Mouse (Mus musculus): Measurements from ENCODE around the gene Vmn1r203. TPM values are rescaled to one million over a fixed set of nuclear protein-coding genes. Genes with fewer than 3 reads are reported as not detected.

The Vmn1r203 gene
- 0.18 TPM for polyA plus RNA-seq (2017; shearing (Covaris generic))

GRCm38 (mm10) chr13:22517814-22518213 is at the start of gene Vmn1r203:
Gene Vmn1r203, plus strand, starts transcription at chr13:22518114.

GRCm38 (mm10) chr13:22471623-22472022 is 46.3 kb upstream of the Vmn1r203 start, which contains the start of gene Vmn1r201:
Gene Vmn1r201, plus strand, starts transcription at chr13:22471923.

DNA sequence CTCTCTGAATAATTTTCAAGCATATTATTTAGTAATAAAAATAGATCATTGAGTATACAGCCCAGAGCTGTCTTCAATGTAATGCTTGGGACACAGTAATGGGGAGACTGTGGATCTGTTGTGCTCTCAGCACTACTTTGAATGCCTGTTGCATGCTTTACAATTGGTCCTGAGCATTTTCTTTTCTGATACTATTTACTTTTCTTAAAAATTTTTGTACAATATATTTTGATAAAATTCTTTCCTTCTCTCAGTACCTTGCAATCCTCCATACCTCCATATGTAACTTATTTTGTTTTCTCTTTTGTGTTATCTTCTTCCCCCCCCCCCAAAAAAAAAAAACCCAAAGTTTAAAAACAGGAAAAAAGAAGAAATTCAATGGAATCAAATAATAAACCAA is 12.6 kb upstream of the Vmn1r203 start, which contains the start of gene Vmn1r202:
Gene Vmn1r202 (minus strand): TSS at position 101 of the 400 bp plus-strand sequence.

GRCm38 (mm10) chr13:22552898-22553297 is 35.0 kb downstream of the Vmn1r203 start, which contains the start of gene Vmn1r204:
Gene Vmn1r204, plus strand, starts transcription at chr13:22553198.

Other genes with a start within 250 kb of the Vmn1r203 start
- not detected for gene Vmn1r195, start 247.6 kb upstream of the Vmn1r203 start, polyA plus RNA-seq (2017; shearing (Covaris generic))
- gene Vmn1r196, start 228.2 kb upstream of the Vmn1r203 start, polyA plus RNA-seq (2017; shearing (Covaris generic)): not detected
- 0.06 TPM for gene Vmn1r197, start 193.5 kb upstream of the Vmn1r203 start, polyA plus RNA-seq (2017; shearing (Covaris generic))
- gene Vmn1r198, start 167.8 kb upstream of the Vmn1r203 start, polyA plus RNA-seq (2017; shearing (Covaris generic)): not detected
- not detected for gene Vmn1r199, start 138.3 kb upstream of the Vmn1r203 start, polyA plus RNA-seq (2017; shearing (Covaris generic))
- gene Vmn1r200, start 127.7 kb upstream of the Vmn1r203 start, polyA plus RNA-seq (2017; shearing (Covaris generic)): 0.20 TPM
- not detected for gene Vmn1r201, start 46.2 kb upstream of the Vmn1r203 start, polyA plus RNA-seq (2017; shearing (Covaris generic))
- not detected for gene Vmn1r202, start 12.7 kb upstream of the Vmn1r203 start, polyA plus RNA-seq (2017; shearing (Covaris generic))
- not detected for gene Vmn1r204, start 35.1 kb downstream of the Vmn1r203 start, polyA plus RNA-seq (2017; shearing (Covaris generic))
- gene Vmn1r205, start 74.9 kb downstream of the Vmn1r203 start, polyA plus RNA-seq (2017; shearing (Covaris generic)): not detected
- not detected for gene Vmn1r206, start 106.1 kb downstream of the Vmn1r203 start, polyA plus RNA-seq (2017; shearing (Covaris generic))
- not detected for gene Vmn1r207-ps, start 211.5 kb downstream of the Vmn1r203 start, polyA plus RNA-seq (2017; shearing (Covaris generic))